Mouse (Mus musculus) macrophage (primary cell): Measurements from ENCODE around the gene Samd13. TPM values are rescaled to one million over a fixed set of nuclear protein-coding genes. Genes with fewer than 3 reads are reported as not detected.

Experiments
- H3K27ac ChIP-seq: fragments of 350-480 bp; formaldehyde crosslinking; 2 replicates; pipeline ENCODE4 v1.9.0; 2021
- H3K36me3 ChIP-seq: fragments of 350-480 bp; formaldehyde crosslinking; 2 replicates; pipeline ENCODE4 v1.9.0; 2021; ENCODE audit errors: inconsistent target
- H3K4me3 ChIP-seq: fragments of 350-480 bp; formaldehyde crosslinking; 2 replicates; pipeline ENCODE4 v1.9.0; 2021; ENCODE audit errors: inconsistent target
- H3K79me2 ChIP-seq: fragments of 350-480 bp; formaldehyde crosslinking; 2 replicates; pipeline ENCODE4 v1.9.0; 2021; ENCODE audit errors: inconsistent target
- WGBS: methylation state at CpG from one replicate; pipeline ENCODE4 v1.1.7; 2026; ENCODE audit warnings: inconsistent platforms; ENCODE audit not compliant: missing documents; 5-methylcytosine and 5-hydroxymethylcytosine counted together
- polyA plus RNA-seq: library from polyadenylated mRNA; stranded (reverse); fragments of 250-400 nt; gene quantifications from 3 replicates; pipeline ENCODE4 v1.2.4, GENCODE M21; 2018; ENCODE audit warnings: inconsistent platforms
- total RNA-seq, 78 experiments: library from RNA; depleted of rRNA; stranded (reverse); fragments of 250-400 nt; gene quantifications; 1 replicate in 9 of 78; 2 replicates in 24 of 78; 3 replicates in 43 of 78; 4 replicates in 2 of 78; pipeline ENCODE4 v1.2.4; 2018; ENCODE audit warnings: inconsistent platforms in 56 of 78

Samd13 gene
- total RNA-seq (2018; cell fraction: chromatin; rRNA removed) = not detected
- total RNA-seq (2018; cell fraction: cytosol; rRNA removed) = not detected
- under 1 TPM in 1 of 26 experiments, not detected in 25; 0.62 TPM for total RNA-seq (2018; cell fraction: nucleus; rRNA removed)
- polyA plus RNA-seq = not detected in 3 replicates

DNA sequence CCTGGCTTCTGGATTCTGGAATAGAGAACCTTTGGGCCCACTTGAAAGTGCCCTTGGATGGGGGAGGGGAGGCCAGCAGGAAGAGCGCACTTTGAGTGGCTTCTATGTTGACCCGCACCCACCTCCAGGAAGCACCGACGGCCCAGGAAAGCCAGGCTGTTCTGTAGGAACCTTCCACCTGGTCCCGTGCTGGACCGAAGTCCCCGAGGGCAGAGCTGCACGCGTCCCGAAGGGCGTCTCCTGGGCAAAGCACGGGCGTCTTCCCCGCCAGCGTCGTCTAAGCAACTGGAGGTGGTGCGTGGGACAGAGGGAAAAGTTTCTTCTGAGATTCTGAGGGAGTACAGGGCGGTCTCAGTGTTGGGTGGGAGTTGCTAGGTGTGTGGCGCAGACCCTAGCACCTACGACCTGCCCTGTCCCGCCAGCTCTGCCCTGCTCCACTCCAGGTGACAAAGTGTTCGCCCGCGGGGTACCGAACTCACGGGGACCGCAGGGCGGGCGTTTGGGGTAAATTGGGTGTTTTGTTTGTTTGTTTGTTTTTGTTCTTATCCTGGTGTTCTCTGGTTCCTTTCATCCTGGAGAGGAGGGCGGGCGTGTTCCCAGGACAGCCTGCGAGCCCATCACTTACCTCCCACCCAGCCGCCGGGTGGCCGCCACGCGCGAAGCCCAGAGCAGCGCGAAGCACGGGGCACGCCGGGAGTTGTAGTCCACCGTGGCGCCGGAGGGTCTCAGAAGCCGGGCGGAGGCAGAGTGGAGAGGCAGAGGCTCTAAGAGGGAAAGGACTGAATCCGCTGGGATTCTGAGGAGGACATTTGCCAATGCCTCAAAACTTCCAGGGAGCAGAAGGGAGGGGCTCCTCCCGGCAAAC lies at the start of gene Samd13:
Samd13 (minus strand) TSS at position 782 of the 865 bp plus-strand sequence.
- Histone ChIP-seq H3K36me3 (no peaks in the 10 kb centered on the region), H3K79me2 (no peaks in the 10 kb centered on the region), H3K4me3 (peak within 1 kb of the TSS; percentile 13; the same call in 1 of the 2 replicates), H3K27ac (no peak within 1 kb of the TSS)
- 9% methylated on average over 45 of the region's 50 CpGs for WGBS

DNA sequence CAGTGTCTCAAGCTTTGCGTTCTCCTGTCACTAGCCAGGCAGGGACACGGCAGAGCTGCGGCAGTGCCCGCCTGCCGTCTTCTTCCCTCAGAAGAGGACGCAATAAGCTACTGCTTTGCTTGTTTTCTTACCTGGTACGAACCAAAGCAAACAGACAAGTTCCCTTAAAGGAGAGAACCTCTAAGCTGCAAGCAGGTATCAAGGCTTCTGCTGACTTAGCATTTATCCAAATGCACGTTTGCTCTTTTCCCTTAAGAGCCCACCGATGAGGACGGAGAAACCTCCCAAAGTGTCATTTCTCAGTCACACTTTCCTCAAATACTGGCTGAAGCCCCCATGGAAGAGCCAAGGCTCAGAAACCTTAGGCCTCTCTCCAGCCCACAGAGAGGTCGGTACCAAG lies 46.1 kb upstream of the Samd13 start:
- no peak overlapping the region for H3K4me3 ChIP-seq
- H3K36me3 ChIP-seq = peaks cover 45% of the 10 kb centered on the region
- no peaks in the 10 kb centered on the region for H3K79me2 ChIP-seq
- no peak overlapping the region for H3K27ac ChIP-seq
- 94% methylated on average over 11 of the region's 11 CpGs for WGBS

DNA sequence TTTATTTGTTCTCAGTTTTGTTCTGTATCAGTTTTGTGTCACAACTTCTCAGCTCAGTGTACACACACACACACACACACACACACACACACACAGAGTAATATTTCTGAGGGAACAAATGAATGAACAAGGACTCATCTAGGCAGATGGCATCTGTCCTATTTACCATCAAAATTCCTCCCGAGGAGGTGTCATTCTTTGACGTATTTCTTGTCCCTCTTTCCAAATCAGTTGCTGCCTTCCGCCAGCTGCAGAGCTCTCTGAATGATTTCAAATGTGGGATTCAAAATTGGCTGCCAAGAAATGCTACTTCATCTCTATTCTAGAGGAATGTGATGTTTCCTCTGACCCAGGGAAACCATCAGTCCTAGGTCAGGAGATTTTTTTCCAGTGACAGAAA lies 37.6 kb upstream of the Samd13 start:
- peaks cover 7% of the 10 kb centered on the region; the same call in 1 of the 2 replicates for H3K36me3 ChIP-seq
- H3K79me2 ChIP-seq = no peaks in the 10 kb centered on the region
- H3K4me3 ChIP-seq = no peak overlapping the region
- 86% methylated on average over 3 of the region's 3 CpGs for WGBS
- H3K27ac ChIP-seq = no peak overlapping the region

DNA sequence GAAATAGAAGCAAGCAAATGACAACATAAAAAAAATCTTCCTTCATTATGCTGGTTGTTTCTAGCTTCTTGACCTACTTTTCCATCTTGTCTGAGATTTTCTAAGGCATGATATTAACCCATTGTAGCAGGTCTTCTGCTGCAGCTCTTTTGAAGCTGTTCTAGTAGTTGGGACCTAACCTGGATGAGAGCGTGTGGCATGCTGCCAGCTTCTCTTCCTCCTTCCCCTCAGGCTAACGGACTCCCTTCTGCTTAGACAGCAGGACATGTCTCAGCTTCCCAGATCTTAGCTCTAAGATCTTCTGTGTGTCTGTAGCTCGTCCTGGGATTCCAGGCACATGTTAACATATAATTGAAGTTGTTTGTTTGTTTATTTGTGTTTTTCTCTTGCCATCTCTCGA lies 34.3 kb upstream of the Samd13 start:
- Histone ChIP-seq H3K27ac (no peak overlapping the region), H3K36me3 (no peaks in the 10 kb centered on the region), H3K4me3 (no peak overlapping the region), H3K79me2 (no peaks in the 10 kb centered on the region)
- 66% methylated on average over 4 of the region's 4 CpGs for WGBS

DNA sequence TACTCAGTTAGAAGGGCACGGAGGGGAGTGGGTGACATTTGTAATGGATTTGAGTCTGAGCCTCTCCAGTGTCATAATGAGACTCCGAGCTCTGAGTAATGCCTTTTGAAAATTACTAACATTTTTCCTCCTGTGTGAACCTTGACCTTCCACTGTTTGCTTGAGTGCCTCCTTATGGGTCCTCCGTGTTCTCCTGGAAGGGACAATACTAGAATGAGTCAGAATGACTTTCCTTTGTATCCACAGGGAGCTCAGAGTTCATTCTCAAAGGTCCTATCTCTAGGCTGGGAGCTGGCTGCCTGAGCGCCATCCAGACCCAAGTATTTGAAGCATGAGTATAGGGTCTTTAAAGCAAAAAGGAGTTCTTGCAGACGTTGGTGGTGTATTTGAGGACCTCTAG lies 32.9 kb upstream of the Samd13 start:
- no peaks in the 10 kb centered on the region for H3K79me2 ChIP-seq
- no peak overlapping the region for H3K4me3 ChIP-seq
- H3K36me3 ChIP-seq = no peaks in the 10 kb centered on the region
- no peak overlapping the region for H3K27ac ChIP-seq
- 92% methylated on average over 5 of the region's 5 CpGs for WGBS

DNA sequence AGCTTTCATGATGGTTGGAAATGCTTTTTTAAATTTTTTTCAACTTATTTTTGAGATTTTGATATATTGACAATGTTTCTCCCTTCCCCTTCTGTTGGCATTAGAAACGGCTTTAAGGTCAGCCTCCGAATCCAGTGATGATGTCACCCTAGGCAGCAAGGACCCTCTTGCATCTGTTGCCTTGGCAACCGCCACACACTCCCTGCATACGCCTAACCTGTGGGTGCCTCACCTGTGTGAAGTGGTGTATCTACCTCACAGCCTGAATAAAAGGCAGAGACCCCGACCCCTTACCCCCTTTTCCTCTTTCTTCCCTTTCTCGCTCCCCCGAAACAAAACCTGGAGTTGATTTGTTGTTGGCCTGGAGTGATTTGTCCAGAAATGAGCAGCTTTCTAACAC lies 26.9 kb upstream of the Samd13 start:
- Histone ChIP-seq H3K27ac (no peak overlapping the region), H3K4me3 (no peak overlapping the region), H3K79me2 (no peaks in the 10 kb centered on the region), H3K36me3 (no peaks in the 10 kb centered on the region)
- WGBS = 89% methylated on average over 7 of the region's 7 CpGs

DNA sequence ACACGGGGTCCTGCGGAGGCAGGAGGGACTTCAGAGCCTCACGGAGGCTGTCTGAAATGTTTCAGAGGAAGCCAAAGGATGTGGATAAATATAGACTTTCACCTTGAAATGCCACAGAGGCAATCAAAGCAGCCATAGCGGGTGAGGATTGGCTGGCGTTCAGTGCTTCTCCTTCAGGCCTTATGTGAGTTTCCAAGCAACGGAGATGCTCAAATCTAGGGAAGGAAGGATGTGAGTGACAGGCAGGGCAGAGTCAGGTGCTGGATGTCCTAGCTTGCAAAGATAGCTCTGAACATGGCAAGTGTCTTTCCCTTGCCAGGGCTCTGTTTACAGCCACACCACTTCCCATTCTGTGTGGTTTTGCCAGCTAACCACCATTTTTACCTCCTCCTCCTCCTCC lies 26.2 kb upstream of the Samd13 start:
- Histone ChIP-seq H3K79me2 (no peaks in the 10 kb centered on the region), H3K4me3 (no peak overlapping the region), H3K27ac (no peak overlapping the region), H3K36me3 (no peaks in the 10 kb centered on the region)
- WGBS = 9% methylated on average over 6 of the region's 6 CpGs

DNA sequence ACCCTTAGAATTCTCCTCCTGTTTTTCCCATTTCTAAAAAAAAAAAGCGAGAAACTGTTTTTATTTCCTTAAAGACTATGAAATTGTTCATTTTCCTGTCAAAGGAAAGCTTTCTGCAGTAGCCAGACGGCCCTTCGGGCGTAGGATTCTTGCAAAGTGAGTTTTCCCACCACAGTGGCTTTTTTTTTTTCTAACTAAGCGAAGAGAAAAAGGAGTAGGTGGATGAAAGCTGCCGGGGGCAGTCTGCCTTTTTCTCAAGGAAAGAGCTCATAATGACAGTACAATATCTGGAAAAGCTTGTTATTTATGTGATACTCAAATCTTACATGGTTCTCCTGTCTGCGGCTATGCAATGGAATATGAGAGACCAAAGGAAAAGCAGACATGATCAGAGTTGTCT lies 25.7 kb upstream of the Samd13 start:
- Histone ChIP-seq H3K79me2 (no peaks in the 10 kb centered on the region), H3K36me3 (no peaks in the 10 kb centered on the region), H3K4me3 (no peak overlapping the region), H3K27ac (no peak overlapping the region)
- WGBS = 87% methylated on average over 7 of the region's 7 CpGs

DNA sequence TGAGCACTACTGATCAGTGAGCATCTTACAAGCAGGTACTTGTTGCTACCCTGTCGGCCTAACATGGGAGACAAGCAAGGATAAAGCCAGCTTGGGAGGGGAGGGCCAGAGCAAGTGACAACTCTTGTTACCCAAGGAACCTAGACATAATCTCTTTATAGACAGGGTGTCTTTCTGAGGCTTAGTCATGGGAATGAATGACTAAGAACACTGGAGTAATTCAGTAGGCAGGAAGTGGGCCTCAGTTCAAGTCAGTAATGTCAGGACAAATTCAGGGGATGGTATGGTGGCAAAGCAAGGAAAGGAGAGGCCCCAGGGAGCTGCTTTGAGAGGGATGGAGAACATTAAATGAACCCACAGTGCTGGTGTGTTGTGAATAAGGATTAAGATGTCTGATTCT lies 23.7 kb upstream of the Samd13 start:
- WGBS = 89% methylated on average over 1 of the region's 1 CpGs
- H3K4me3 ChIP-seq = no peak overlapping the region
- H3K27ac ChIP-seq = no peak overlapping the region
- no peaks in the 10 kb centered on the region for H3K79me2 ChIP-seq
- no peaks in the 10 kb centered on the region for H3K36me3 ChIP-seq

DNA sequence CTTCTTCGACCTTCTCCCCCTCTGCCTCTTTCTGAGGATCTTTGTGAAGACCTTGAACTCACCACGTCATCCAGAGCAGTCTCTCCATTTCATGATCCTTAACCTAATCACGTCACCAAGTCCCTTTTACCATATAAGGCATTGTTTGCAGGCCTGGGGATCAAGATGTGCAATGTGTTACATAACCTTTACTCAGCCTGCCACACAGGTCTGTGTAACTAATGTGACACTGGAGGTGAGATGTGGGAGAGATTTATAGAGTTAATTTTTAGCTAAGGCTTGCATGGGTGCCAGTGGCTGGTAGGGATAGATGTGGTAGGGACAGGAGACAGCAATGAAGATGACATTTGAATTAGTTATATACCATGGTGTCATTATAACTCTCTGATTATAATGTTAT lies 23.0 kb upstream of the Samd13 start:
- H3K4me3 ChIP-seq = no peak overlapping the region
- no peaks in the 10 kb centered on the region for H3K79me2 ChIP-seq
- H3K36me3 ChIP-seq = no peaks in the 10 kb centered on the region
- WGBS = 84% methylated on average over 3 of the region's 3 CpGs
- no peak overlapping the region for H3K27ac ChIP-seq

DNA sequence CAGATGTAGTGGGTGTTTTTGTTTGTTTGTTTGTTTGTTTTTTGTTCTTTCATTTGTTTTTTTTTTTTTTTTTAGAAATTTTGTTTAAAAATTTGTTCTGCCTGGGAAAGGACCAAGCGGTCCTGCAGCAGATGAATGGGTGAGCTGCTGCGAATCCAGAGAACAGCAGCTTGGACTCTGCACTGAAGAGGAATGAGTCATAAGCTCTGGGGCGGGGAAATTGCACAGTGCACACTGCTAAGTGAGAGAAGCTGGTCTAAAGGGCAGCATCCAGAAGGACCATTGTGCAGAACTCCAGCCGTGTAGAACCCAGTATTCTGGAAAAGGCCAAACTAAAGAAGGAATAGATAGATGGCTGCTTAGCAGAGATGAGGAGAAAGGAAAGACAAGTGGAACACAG lies 18.7 kb upstream of the Samd13 start:
- 96% methylated on average over 4 of the region's 4 CpGs for WGBS
- H3K27ac ChIP-seq = no peak overlapping the region
- no peak overlapping the region for H3K4me3 ChIP-seq
- H3K79me2 ChIP-seq = no peaks in the 10 kb centered on the region
- H3K36me3 ChIP-seq = no peaks in the 10 kb centered on the region

DNA sequence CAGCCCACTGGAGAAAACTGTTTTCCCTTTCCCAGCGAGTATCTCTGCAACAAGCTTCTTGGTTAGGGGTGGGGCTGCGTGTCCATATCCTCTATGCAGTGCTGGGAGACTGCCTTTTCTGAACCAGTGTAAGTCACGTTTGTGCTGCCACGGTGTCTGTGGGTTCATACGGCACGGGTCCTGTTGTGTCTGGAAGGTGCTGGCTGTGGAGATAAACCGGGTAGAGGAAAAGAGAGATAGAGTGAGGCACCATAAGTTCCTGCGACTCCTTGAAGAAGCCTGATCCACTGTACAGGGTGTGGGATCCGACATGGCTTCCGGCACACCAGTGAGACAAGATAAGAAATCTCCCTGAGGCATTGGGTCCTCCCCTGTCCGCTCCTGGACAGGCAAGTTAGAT lies 14.7 kb upstream of the Samd13 start:
- Histone ChIP-seq H3K4me3 (no peak overlapping the region), H3K27ac (no peak overlapping the region), H3K36me3 (no peaks in the 10 kb centered on the region), H3K79me2 (no peaks in the 10 kb centered on the region)
- whole genome bisulfite sequencing = 95% methylated on average over 11 of the region's 11 CpGs

DNA sequence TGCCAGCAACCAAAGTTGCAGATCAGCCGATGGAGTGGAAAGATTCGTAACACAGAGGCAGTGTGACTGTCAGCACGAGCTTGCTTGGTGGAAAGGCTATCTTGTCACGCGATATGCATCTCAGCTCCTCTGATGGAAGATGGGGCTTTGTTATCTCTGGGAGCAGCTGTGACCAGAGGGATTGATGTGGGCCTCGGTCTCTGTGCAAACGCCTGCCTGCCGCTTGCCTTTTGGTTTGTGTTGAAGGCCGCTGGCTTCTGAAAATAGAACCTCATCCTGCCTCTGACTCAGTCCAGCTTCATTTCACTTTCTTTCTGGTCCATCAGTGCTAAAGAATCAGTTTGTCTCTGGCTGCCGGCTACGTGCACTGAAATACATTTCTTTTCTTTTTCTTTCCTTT lies 13.6 kb upstream of the Samd13 start:
- WGBS = 84% methylated on average over 9 of the region's 11 CpGs
- Histone ChIP-seq H3K79me2 (no peaks in the 10 kb centered on the region), H3K4me3 (no peak overlapping the region), H3K27ac (no peak overlapping the region), H3K36me3 (no peaks in the 10 kb centered on the region)

DNA sequence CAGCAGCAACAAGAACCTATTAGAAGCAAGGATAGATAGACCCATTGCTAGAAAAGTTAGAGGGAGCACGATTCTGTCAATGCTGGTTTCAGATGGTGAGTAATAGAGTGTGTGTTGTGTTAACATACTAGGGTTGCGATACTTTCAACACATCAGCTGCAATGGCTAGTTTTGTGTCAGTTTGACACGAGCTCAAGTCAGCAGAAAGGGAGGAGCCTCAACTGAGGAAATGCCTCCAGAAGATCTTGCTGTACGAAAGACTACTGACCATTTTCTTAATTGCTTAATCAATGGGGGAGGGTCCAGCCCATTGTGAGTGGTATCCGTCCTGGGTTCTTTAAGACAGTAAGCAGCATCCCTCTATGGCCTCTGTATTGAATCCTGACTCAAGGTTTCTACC lies 7.2 kb upstream of the Samd13 start:
- H3K4me3 ChIP-seq = no peak overlapping the region
- no peak overlapping the region for H3K27ac ChIP-seq
- H3K36me3 ChIP-seq = no peaks in the 10 kb centered on the region
- 72% methylated on average over 5 of the region's 5 CpGs for WGBS
- no peaks in the 10 kb centered on the region for H3K79me2 ChIP-seq

DNA sequence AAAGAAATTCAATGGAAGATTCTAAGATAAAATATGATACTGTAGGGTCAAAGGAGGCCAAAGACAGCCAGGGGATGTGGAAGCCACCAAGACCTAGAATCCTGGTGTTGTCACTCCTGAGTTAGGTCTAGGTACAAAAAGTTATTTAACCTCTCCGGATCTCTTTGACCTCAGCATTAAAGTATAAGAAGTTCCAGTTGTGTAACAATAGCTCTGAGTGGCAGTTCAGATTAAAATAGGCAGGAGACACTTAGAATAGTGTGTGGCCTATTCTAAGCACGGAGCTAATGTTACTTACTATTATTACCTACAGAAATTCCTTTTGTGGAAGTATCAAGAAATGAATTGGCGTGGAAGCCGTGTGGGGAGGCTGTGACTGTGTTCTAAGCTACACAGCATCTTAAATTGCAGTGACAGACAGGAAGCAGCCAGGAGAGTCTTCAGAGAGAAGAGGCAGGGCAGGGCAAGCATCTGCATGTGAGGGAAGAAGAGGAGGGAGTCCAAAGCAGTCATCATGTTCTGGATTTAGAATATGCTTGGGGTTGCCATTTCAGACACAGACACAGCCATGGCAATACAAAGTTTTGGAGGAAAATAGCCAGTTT lies 1.8 kb upstream of the Samd13 start:
- H3K27ac ChIP-seq = no peak overlapping the region
- H3K36me3 ChIP-seq = no peaks in the 10 kb centered on the region
- WGBS = 68% methylated on average over 4 of the region's 4 CpGs
- H3K4me3 ChIP-seq = no peak overlapping the region
- no peaks in the 10 kb centered on the region for H3K79me2 ChIP-seq
